Comparison of ENCODE assay signal across 1 mouse cellular context in the genomic region with DNA sequence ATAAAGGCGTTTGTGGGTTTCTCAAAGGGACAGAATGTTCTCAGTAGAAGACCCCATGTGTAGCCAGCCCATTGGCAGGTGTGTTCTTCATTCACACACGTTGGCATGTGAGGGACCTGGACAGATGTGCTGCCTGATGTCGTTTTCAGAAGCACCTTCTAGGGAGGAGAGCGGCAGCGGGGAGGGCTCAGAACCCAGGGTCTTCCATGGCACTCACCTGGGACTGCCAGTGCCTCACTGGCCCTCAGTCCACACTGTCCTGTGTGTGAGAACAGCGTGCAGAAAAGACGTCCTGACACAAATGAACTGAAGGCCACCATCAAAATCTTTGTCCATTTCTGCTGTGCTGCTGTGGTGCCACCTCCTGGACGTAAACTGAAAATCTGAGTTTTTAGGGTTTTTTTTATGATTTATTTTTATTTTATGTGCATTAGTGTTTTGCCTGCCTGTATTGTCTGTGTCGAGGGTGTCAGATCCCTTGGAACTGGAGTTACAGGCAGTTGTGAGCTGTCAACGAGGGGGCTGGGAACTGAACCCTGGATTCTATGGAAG.
A peak's percentile ranks its signal among the peaks of the same experiment; 100 is the strongest.
TF ChIP-seq lines count a peak whose summit lies in the region.

No protein-coding gene starts in this region.

TF ChIP-seq in CH12.LX, 34 proteins besides CTCF, POLR2A, EP300 and RAD21:
- TF ChIP-seq ELF1 (IDR thresholded peaks at IDR 0.05; ENCODE audit: low read depth, low read length) (no peak), ZNF384 (IDR thresholded peaks at IDR 0.05; ENCODE audit: low read depth, low read length) (peak; percentile 70), POLR2AphosphoS2 (IDR thresholded peaks at IDR 0.05; ENCODE audit: low read depth, low read length) (no peak), SMC3 (IDR thresholded peaks at IDR 0.05; ENCODE audit: low read depth, low read length) (peak; percentile 32), NRF1 (IDR thresholded peaks at IDR 0.05; ENCODE audit: low read depth, low read length) (no peak), IRF4 (IDR thresholded peaks at IDR 0.05; ENCODE audit: low read depth, low read length) (no peak), JUN (IDR thresholded peaks at IDR 0.05; ENCODE audit: insufficient read depth, low read depth, low read length) (no peak), MAFK (IDR thresholded peaks at IDR 0.05; ENCODE audit: insufficient replicate concordance, low read length) (no peak)
